Mouse (Mus musculus) thymus, postnatal 0 days (tissue): ENCODE measurements around the gene Ttc7b. TPM values are rescaled to one million over a fixed set of nuclear protein-coding genes. Genes with fewer than 3 reads are reported as not detected.

Experiments
- DNase-seq: peaks from one replicate; pipeline ENCODE4 v3.0.0-alpha.2; 2015; ENCODE audit warnings: low spot score
- polyA plus RNA-seq: library from polyadenylated mRNA; unstranded; fragments of >200 nt; fragmentation: Nextera tagmentation; extraction: Ambion mirVana; gene quantifications from 2 replicates; pipeline ENCODE4 v1.2.1, GENCODE M21; 2015

Ttc7b gene
- polyA plus RNA-seq, 1 experiment from 2014 or later = 7.3 TPM

- DNase-seq = no peak
Observed at GRCm38 (mm10) chr12:100340901-100341460, 179.6 kb downstream of the Ttc7b start.

GRCm38 (mm10) chr12:100338055-100338454, 182.6 kb downstream of the Ttc7b start:
- DNase-seq = no peak

- no peak for DNase-seq
Observed at GRCm38 (mm10) chr12:100337351-100338018, 183.1 kb downstream of the Ttc7b start.

- DNase-seq = no peak
Observed at GRCm38 (mm10) chr12:100336241-100336640, 184.4 kb downstream of the Ttc7b start.

GRCm38 (mm10) chr12:100331806-100332205, 188.8 kb downstream of the Ttc7b start:
- peak; percentile 64 for DNase-seq

GRCm38 (mm10) chr12:100330234-100330633, 190.4 kb downstream of the Ttc7b start:
- DNase-seq = no peak

- no peak for DNase-seq
Observed at GRCm38 (mm10) chr12:100328998-100329397, 191.6 kb downstream of the Ttc7b start.

GRCm38 (mm10) chr12:100328557-100328956, 192.1 kb downstream of the Ttc7b start:
- no peak for DNase-seq

GRCm38 (mm10) chr12:100326732-100327131, 193.9 kb downstream of the Ttc7b start:
- no peak for DNase-seq

- no peak for DNase-seq
Observed at GRCm38 (mm10) chr12:100325618-100326017, 195.0 kb downstream of the Ttc7b start.

- no peak for DNase-seq
Observed at GRCm38 (mm10) chr12:100325212-100325611, 195.4 kb downstream of the Ttc7b start.

GRCm38 (mm10) chr12:100323641-100324040, 197.0 kb downstream of the Ttc7b start:
- DNase-seq = no peak

GRCm38 (mm10) chr12:100322225-100322624, 198.4 kb downstream of the Ttc7b start:
- DNase-seq = no peak

GRCm38 (mm10) chr12:100321545-100321944, 199.1 kb downstream of the Ttc7b start:
- no peak for DNase-seq

- no peak for DNase-seq
Observed at GRCm38 (mm10) chr12:100319746-100320145, 200.9 kb downstream of the Ttc7b start.

GRCm38 (mm10) chr12:100317936-100318335, 202.7 kb downstream of the Ttc7b start:
- no peak for DNase-seq

- DNase-seq = no peak
Observed at GRCm38 (mm10) chr12:100316094-100316493, 204.5 kb downstream of the Ttc7b start.

GRCm38 (mm10) chr12:100315119-100315885, 205.3 kb downstream of the Ttc7b start:
- no peak for DNase-seq

GRCm38 (mm10) chr12:100313785-100314375, 206.7 kb downstream of the Ttc7b start:
- DNase-seq = no peak

GRCm38 (mm10) chr12:100313209-100313608, 207.4 kb downstream of the Ttc7b start:
- no peak for DNase-seq

GRCm38 (mm10) chr12:100310471-100311392, 209.9 kb downstream of the Ttc7b start:
- no peak for DNase-seq
